Mouse (Mus musculus) E14TG2a.4 (cell line): ENCODE results near the gene Pnma3.
"Not testable (repeated sequence)": the region's sequence is repeated elsewhere in the genome, so short reads cannot be mapped to it uniquely, and the experiment has no call there.

ENCODE experiments used
- H3K27me3 ChIP-seq: 2 replicates; pipeline ENCODE4 v1.6.1; 2014; ENCODE audit warnings: low read length, control low read depth; ENCODE audit not compliant: insufficient read depth
- H3K36me3 ChIP-seq: 2 replicates; pipeline ENCODE4 v1.6.1; 2014; ENCODE audit warnings: low read length, control low read depth; ENCODE audit not compliant: insufficient read depth
- H3K4me1 ChIP-seq: replicated peaks from 2 replicates; pipeline ENCODE4 v1.6.1; 2014; ENCODE audit warnings: low read depth, low read length, control low read depth
- H3K4me3 ChIP-seq: replicated peaks from 2 replicates; pipeline ENCODE4 v1.5.1; 2014; ENCODE audit warnings: mild to moderate bottlenecking, low read length
- H3K9me3 ChIP-seq: 2 replicates; pipeline ENCODE4 v1.6.1; 2014; ENCODE audit warnings: low read length, control low read depth
- CTCF ChIP-seq: conservative IDR thresholded peaks from 2 replicates; pipeline ENCODE4 v1.5.1; 2014; ENCODE audit warnings: low read length
- NANOG ChIP-seq: IDR thresholded peaks from 2 replicates; pipeline ENCODE4 v1.6.1; 2014; ENCODE audit warnings: borderline replicate concordance, low read length, mixed read lengths
- POU5F1 ChIP-seq: IDR thresholded peaks from 2 replicates; pipeline ENCODE4 v1.6.1; 2014; ENCODE audit warnings: low read length, borderline replicate concordance

Pnma3 gene

GRCm38 (mm10) chrX:73064415-73064793, at the start of gene Pnma3:
Gene Pnma3 (plus strand): TSS chrX:73064787.
- TF ChIP-seq CTCF (no peak), NANOG (no peak), POU5F1 (no peak)

GRCm38 (mm10) chrX:73037003-73037402, 27.6 kb upstream of the Pnma3 start, which contains the start of gene Pnma5:
Gene Pnma5 (minus strand): TSS chrX:73037103.
- TF ChIP-seq CTCF (no peak), NANOG (no peak), POU5F1 (no peak)
- Histone ChIP-seq H3K4me1 (peaks cover 9% of the 10 kb centered on the region; the same call in 1 of the 2 replicates), H3K36me3 (peaks cover 41% of the 10 kb centered on the region), H3K27me3 (no peaks in the 10 kb centered on the region), H3K9me3 (no peaks in the 10 kb centered on the region), H3K4me3 (peak within 1 kb of the TSS; percentile 79)

More at GRCm38 (mm10) chrX:73064415-73064793, at the start of gene Pnma3:
- Histone ChIP-seq H3K9me3 (no peaks in the 10 kb centered on the region), H3K4me1 (peaks cover 10% of the 10 kb centered on the region; the same call in 1 of the 2 replicates), H3K27me3 (peaks cover 41% of the 10 kb centered on the region), H3K4me3 (peak within 1 kb of the TSS; percentile 29; the same call in 1 of the 2 replicates), H3K36me3 (no peaks in the 10 kb centered on the region)

DNA sequence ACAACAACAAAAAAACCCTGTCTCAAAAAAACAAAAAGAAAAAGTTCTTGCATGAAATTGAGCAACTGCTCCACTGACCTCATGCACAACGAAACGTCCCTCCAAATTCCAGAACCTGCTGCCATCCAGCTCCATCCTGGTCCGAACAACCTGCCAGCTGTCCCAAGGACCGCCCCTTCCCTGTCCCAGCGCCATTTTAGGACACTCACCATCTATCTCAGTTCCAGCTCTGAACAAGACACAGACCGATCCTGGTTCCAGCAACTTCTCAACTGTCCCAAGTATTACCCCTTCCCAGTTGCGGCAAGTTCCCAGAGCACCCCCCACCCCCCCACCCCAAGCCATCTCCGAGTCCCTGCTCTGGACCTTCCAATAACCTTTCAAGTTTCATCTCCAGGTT, 25.8 kb upstream of the Pnma3 start:
- Histone ChIP-seq H3K4me3 (peak overlapping the region; percentile 79), H3K9me3 (no peaks in the 10 kb centered on the region; the same call in 1 of the 2 replicates), H3K36me3 (peaks cover 32% of the 10 kb centered on the region), H3K27me3 (no peaks in the 10 kb centered on the region), H3K4me1 (peaks cover 9% of the 10 kb centered on the region; the same call in 1 of the 2 replicates)
- TF ChIP-seq NANOG (no peak), CTCF (no peak), POU5F1 (no peak)

- peaks cover 28% of the 10 kb centered on the region for H3K36me3 ChIP-seq
- H3K4me1 ChIP-seq: peaks cover 9% of the 10 kb centered on the region; the same call in 1 of the 2 replicates
- no peaks in the 10 kb centered on the region; the same call in 1 of the 2 replicates for H3K9me3 ChIP-seq
- H3K4me3 ChIP-seq: peak overlapping the region; percentile 79
- no peaks in the 10 kb centered on the region for H3K27me3 ChIP-seq
- TF ChIP-seq NANOG (no peak), POU5F1 (no peak), CTCF (no peak)
Observed at GRCm38 (mm10) chrX:73039666-73040065, 24.9 kb upstream of the Pnma3 start.

GRCm38 (mm10) chrX:73053860-73054563, 10.6 kb upstream of the Pnma3 start:
- no peak for TF ChIP-seq NANOG
- TF ChIP-seq CTCF: peak; percentile 44
- TF ChIP-seq POU5F1: no peak

GRCm38 (mm10) chrX:73061528-73061927, 3.1 kb upstream of the Pnma3 start:
- no peaks in the 10 kb centered on the region for H3K9me3 ChIP-seq
- H3K36me3 ChIP-seq: no peaks in the 10 kb centered on the region
- peaks cover 37% of the 10 kb centered on the region for H3K27me3 ChIP-seq
- TF ChIP-seq CTCF (no peak), NANOG (no peak), POU5F1 (no peak)
- H3K4me1 ChIP-seq: peaks cover 10% of the 10 kb centered on the region; the same call in 1 of the 2 replicates
- H3K4me3 ChIP-seq: no peak overlapping the region

More at GRCm38 (mm10) chrX:73053860-73054563, 10.6 kb upstream of the Pnma3 start:
- no peaks in the 10 kb centered on the region for H3K27me3 ChIP-seq
- no peaks in the 10 kb centered on the region for H3K36me3 ChIP-seq
- H3K4me3 ChIP-seq: no peak overlapping the region
- no peaks in the 10 kb centered on the region for H3K4me1 ChIP-seq
- peaks cover 12% of the 10 kb centered on the region for H3K9me3 ChIP-seq

GRCm38 (mm10) chrX:73062323-73062722, 2.3 kb upstream of the Pnma3 start:
- Histone ChIP-seq H3K4me3 (no peak overlapping the region), H3K36me3 (no peaks in the 10 kb centered on the region), H3K27me3 (peaks cover 37% of the 10 kb centered on the region), H3K4me1 (peaks cover 10% of the 10 kb centered on the region; the same call in 1 of the 2 replicates), H3K9me3 (no peaks in the 10 kb centered on the region)
- TF ChIP-seq POU5F1 (no peak), NANOG (no peak), CTCF (no peak)

GRCm38 (mm10) chrX:73063512-73064414, 824 bp upstream of the Pnma3 start:
- Histone ChIP-seq H3K36me3 (no peaks in the 10 kb centered on the region), H3K27me3 (peaks cover 41% of the 10 kb centered on the region), H3K4me1 (peaks cover 10% of the 10 kb centered on the region; the same call in 1 of the 2 replicates), H3K9me3 (no peaks in the 10 kb centered on the region), H3K4me3 (peak overlapping the region; percentile 29; the same call in 1 of the 2 replicates)
- TF ChIP-seq NANOG (no peak), POU5F1 (no peak), CTCF (no peak)

DNA sequence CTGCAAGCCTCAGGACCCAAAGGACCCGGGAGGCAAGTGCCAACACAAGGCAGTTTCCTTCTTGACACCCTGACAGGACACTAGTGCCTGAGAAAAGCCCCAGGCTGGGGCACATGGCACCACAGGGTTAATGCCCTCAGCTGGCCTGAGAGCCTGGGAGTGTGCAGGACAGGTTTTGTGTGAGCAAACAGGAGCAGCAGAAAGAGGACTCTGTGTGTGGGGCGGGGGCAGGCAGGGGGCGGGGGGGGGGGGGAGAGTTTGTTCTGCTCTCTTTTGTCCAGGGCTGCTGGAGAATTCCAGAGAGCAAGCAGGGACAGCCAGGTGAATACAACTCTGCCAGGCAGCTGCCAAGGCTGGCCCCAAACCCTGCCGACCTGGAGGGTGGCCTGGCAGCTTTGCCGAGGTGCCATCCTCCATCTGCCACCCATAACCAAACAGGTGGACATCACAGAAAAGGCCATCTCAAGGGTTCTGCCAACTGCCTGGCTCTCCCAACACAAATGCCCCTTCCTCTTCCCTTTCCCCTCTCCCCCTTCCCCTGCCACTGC, 2.3 kb downstream of the Pnma3 start:
- peaks cover 10% of the 10 kb centered on the region; the same call in 1 of the 2 replicates for H3K4me1 ChIP-seq
- H3K9me3 ChIP-seq: not testable (repeated sequence)
- peaks cover 39% of the 10 kb centered on the region for H3K27me3 ChIP-seq

GRCm38 (mm10) chrX:73082267-73083055, 17.9 kb downstream of the Pnma3 start, which contains the start of gene Xlr4a:
Gene Xlr4a (minus strand): TSS chrX:73082478.
- not testable (repeated sequence) for H3K36me3 ChIP-seq, H3K4me3 ChIP-seq, H3K4me1 ChIP-seq, H3K9me3 ChIP-seq, H3K27me3 ChIP-seq

More for the DNA sequence above, 2.3 kb downstream of the Pnma3 start:
- not testable (repeated sequence) for H3K4me3 ChIP-seq, H3K36me3 ChIP-seq

DNA sequence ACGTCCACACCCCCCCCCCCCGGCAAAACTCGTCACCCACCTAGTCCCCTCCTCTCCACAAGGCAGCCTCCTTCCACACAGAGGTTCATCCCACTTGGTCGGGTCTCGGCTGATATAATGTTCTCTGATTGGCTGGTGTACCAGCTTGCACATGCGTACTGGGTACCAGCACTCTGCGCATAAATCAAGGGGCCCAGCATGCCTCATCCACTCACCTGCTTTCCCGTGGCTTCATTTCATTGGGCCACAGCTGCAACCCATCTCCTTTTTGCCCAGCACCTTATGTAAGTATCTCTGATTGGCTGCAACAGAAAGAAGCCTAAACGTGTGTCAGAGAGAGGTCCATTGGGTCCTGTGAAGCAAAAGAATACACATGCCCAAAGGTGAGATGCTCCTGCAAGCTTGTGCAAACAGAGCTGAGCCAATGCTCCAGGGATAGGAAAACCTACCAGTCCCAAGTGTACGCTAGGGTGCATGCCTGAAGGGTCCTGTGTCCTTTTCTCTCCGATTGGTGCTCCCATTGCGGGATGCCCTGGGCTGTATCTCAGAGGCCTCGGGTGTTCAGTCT, 32.4 kb downstream of the Pnma3 start, which contains the start of gene Xlr3a:
Xlr3a (minus strand) TSS at position 155 of the 568 bp plus-strand sequence.
- not testable (repeated sequence) for H3K9me3 ChIP-seq, H3K27me3 ChIP-seq, H3K4me3 ChIP-seq, H3K36me3 ChIP-seq, H3K4me1 ChIP-seq
